Mouse (Mus musculus): ENCODE data around the gene Cenpt. TPM values are rescaled to one million over a fixed set of nuclear protein-coding genes. Genes with fewer than 3 reads are reported as not detected.
"Not testable (repeated sequence)": the region's sequence is repeated elsewhere in the genome, so short reads cannot be mapped to it uniquely, and the experiment has no call there.

Gene Cenpt
- total and polyA plus RNA-seq, 2 experiments, result 0.92 to 1.9 TPM

GRCm38 (mm10) chr8:105835318-105835717 is 17.8 kb downstream of the Cenpt start:
- WGBS, result 23% methylated on average over 11 of the region's 11 CpGs
- no peak overlapping the region for H3K27ac ChIP-seq (replicated peaks; ENCODE audit: insufficient read depth, low read depth, low read length)
- no peak overlapping the region for H3K9ac ChIP-seq (ENCODE audit: low read depth, low read length)
- H3K36me3 ChIP-seq (ENCODE audit: control insufficient read depth, insufficient read depth, low read length), result no peaks in the 10 kb centered on the region
- peak; percentile 64 for DNase-seq (ENCODE audit: extremely low read depth, low read depth, low spot score)
- no peaks in the 10 kb centered on the region for H3K27me3 ChIP-seq (ENCODE audit: control insufficient read depth, insufficient read depth, low read length)
- no peaks in the 10 kb centered on the region for H3K4me1 ChIP-seq (ENCODE audit: control insufficient read depth, insufficient read depth, low read length)
- TF ChIP-seq POLR2A (IDR thresholded peaks at IDR 0.05; ENCODE audit: extremely low read depth, insufficient read depth, low read length), result no peak
- TF ChIP-seq CTCF (IDR thresholded peaks at IDR 0.05; ENCODE audit: low read depth, low read length), result peak; percentile 80
- no peaks in the 10 kb centered on the region for H3K79me2 ChIP-seq (ENCODE audit: control insufficient read depth, insufficient read depth, low read length)
- no peak overlapping the region for H3K4me3 ChIP-seq (ENCODE audit: insufficient read depth, low read depth, low read length)

GRCm38 (mm10) chr8:105833740-105834139 is 19.3 kb downstream of the Cenpt start:
- WGBS, result 91% methylated on average over 2 of the region's 2 CpGs
- not testable (repeated sequence) for H3K79me2 ChIP-seq (ENCODE audit: control insufficient read depth, insufficient read depth, low read length); H3K27me3 ChIP-seq (ENCODE audit: control insufficient read depth, insufficient read depth, low read length); DNase-seq (ENCODE audit: extremely low read depth, low read depth, low spot score); H3K9ac ChIP-seq (ENCODE audit: low read depth, low read length); H3K27ac ChIP-seq (replicated peaks; ENCODE audit: insufficient read depth, low read depth, low read length); H3K4me3 ChIP-seq (ENCODE audit: insufficient read depth, low read depth, low read length); H3K36me3 ChIP-seq (ENCODE audit: control insufficient read depth, insufficient read depth, low read length); H3K4me1 ChIP-seq (ENCODE audit: control insufficient read depth, insufficient read depth, low read length)

- under 1% methylated on average over 52 of the region's 52 CpGs for WGBS
- H3K4me1 ChIP-seq (ENCODE audit: control insufficient read depth, insufficient read depth, low read length), result peaks cover 11% of the 10 kb centered on the region
- peak within 1 kb of the TSS; percentile 80 for H3K27ac ChIP-seq (replicated peaks; ENCODE audit: insufficient read depth, low read depth, low read length)
- no peak for TF ChIP-seq CTCF (IDR thresholded peaks at IDR 0.05; ENCODE audit: low read depth, low read length)
- TF ChIP-seq POLR2A (IDR thresholded peaks at IDR 0.05; ENCODE audit: extremely low read depth, insufficient read depth, low read length), result peak; percentile 90
- no peaks in the 10 kb centered on the region for H3K27me3 ChIP-seq (ENCODE audit: control insufficient read depth, insufficient read depth, low read length)
- H3K9ac ChIP-seq (ENCODE audit: low read depth, low read length), result peak within 1 kb of the TSS; percentile 86
- H3K79me2 ChIP-seq (ENCODE audit: control insufficient read depth, insufficient read depth, low read length), result peaks cover 32% of the 10 kb centered on the region
- peak within 1 kb of the TSS; percentile 81 for H3K4me3 ChIP-seq (ENCODE audit: insufficient read depth, low read depth, low read length)
- DNase-seq (ENCODE audit: extremely low read depth, low read depth, low spot score), result peak; percentile 100
- H3K36me3 ChIP-seq (ENCODE audit: control insufficient read depth, insufficient read depth, low read length), result peaks cover 18% of the 10 kb centered on the region
Measured at GRCm38 (mm10) chr8:105826861-105827848, 25.9 kb downstream of the Cenpt start, which contains the start of the genes Ranbp10 and Tsnaxip1. Gene Ranbp10 (minus strand): TSS chr8:105827350. Gene Tsnaxip1 (plus strand): TSS chr8:105827731.

GRCm38 (mm10) chr8:105826379-105826778 is 26.7 kb downstream of the Cenpt start:
- Histone ChIP-seq H3K36me3 (ENCODE audit: control insufficient read depth, insufficient read depth, low read length) (peaks cover 22% of the 10 kb centered on the region), H3K27ac (replicated peaks; ENCODE audit: insufficient read depth, low read depth, low read length) (peak overlapping the region; percentile 80), H3K79me2 (ENCODE audit: control insufficient read depth, insufficient read depth, low read length) (peaks cover 38% of the 10 kb centered on the region), H3K9ac (ENCODE audit: low read depth, low read length) (peak overlapping the region; percentile 86), H3K4me3 (ENCODE audit: insufficient read depth, low read depth, low read length) (peak overlapping the region; percentile 81), H3K27me3 (ENCODE audit: control insufficient read depth, insufficient read depth, low read length) (no peaks in the 10 kb centered on the region), H3K4me1 (ENCODE audit: control insufficient read depth, insufficient read depth, low read length) (peaks cover 16% of the 10 kb centered on the region)
- 0% methylated on average over 4 of the region's 4 CpGs for WGBS
- TF ChIP-seq POLR2A (IDR thresholded peaks at IDR 0.05; ENCODE audit: extremely low read depth, insufficient read depth, low read length), result no peak
- no peak for TF ChIP-seq CTCF (IDR thresholded peaks at IDR 0.05; ENCODE audit: low read depth, low read length)
- no peak for DNase-seq (ENCODE audit: extremely low read depth, low read depth, low spot score)

- Histone ChIP-seq H3K9ac (ENCODE audit: low read depth, low read length) (peak overlapping the region; percentile 86), H3K4me1 (ENCODE audit: control insufficient read depth, insufficient read depth, low read length) (peaks cover 25% of the 10 kb centered on the region), H3K27me3 (ENCODE audit: control insufficient read depth, insufficient read depth, low read length) (no peaks in the 10 kb centered on the region), H3K27ac (replicated peaks; ENCODE audit: insufficient read depth, low read depth, low read length) (peak overlapping the region; percentile 80), H3K4me3 (ENCODE audit: insufficient read depth, low read depth, low read length) (peak overlapping the region; percentile 81), H3K79me2 (ENCODE audit: control insufficient read depth, insufficient read depth, low read length) (peaks cover 46% of the 10 kb centered on the region), H3K36me3 (ENCODE audit: control insufficient read depth, insufficient read depth, low read length) (peaks cover 23% of the 10 kb centered on the region)
- 29% methylated on average over 4 of the region's 4 CpGs for WGBS
- peak; percentile 81 for DNase-seq (ENCODE audit: extremely low read depth, low read depth, low spot score)
- TF ChIP-seq CTCF (IDR thresholded peaks at IDR 0.05; ENCODE audit: low read depth, low read length) (no peak), POLR2A (IDR thresholded peaks at IDR 0.05; ENCODE audit: extremely low read depth, insufficient read depth, low read length) (no peak)
Measured at GRCm38 (mm10) chr8:105825506-105825905, 27.6 kb downstream of the Cenpt start.

GRCm38 (mm10) chr8:105820925-105821324 is 32.2 kb downstream of the Cenpt start:
- Histone ChIP-seq H3K27me3 (ENCODE audit: control insufficient read depth, insufficient read depth, low read length) (no peaks in the 10 kb centered on the region), H3K4me3 (ENCODE audit: insufficient read depth, low read depth, low read length) (no peak overlapping the region), H3K4me1 (ENCODE audit: control insufficient read depth, insufficient read depth, low read length) (peaks cover 38% of the 10 kb centered on the region), H3K79me2 (ENCODE audit: control insufficient read depth, insufficient read depth, low read length) (peaks cover 63% of the 10 kb centered on the region), H3K9ac (ENCODE audit: low read depth, low read length) (no peak overlapping the region), H3K27ac (replicated peaks; ENCODE audit: insufficient read depth, low read depth, low read length) (peak overlapping the region; percentile 21), H3K36me3 (ENCODE audit: control insufficient read depth, insufficient read depth, low read length) (peaks cover 30% of the 10 kb centered on the region)
- no peak for DNase-seq (ENCODE audit: extremely low read depth, low read depth, low spot score)
- 75% methylated on average over 1 of the region's 1 CpGs for WGBS
- TF ChIP-seq POLR2A (IDR thresholded peaks at IDR 0.05; ENCODE audit: extremely low read depth, insufficient read depth, low read length) (no peak), CTCF (IDR thresholded peaks at IDR 0.05; ENCODE audit: low read depth, low read length) (no peak)

All from liver, adult 2 months (tissue).